Mouse (Mus musculus) intestine, embryonic 14.5 days (tissue): ENCODE data around the gene Myom3. TPM values are rescaled to one million over a fixed set of nuclear protein-coding genes. Genes with fewer than 3 reads are reported as not detected.
"Not testable (repeated sequence)": the region's sequence is repeated elsewhere in the genome, so short reads cannot be mapped to it uniquely, and the experiment has no call there.

ENCODE experiments used
- ATAC-seq: fragments of 200-750 bp; cut with Nextera tagmentation; replicated peaks from 2 replicates; pipeline ENCODE4 v1.8.0; 2017; ENCODE audit warnings: low read depth, moderate number of reproducible peaks, moderate TSS enrichment, moderate library complexity; ENCODE audit not compliant: low FRiP score, low TSS enrichment
- DNase-seq: peaks from one replicate; pipeline ENCODE4 v3.0.0-alpha.2; 2018; ENCODE audit warnings: low spot score
- H3K27ac ChIP-seq: fragments of 300-500 bp; sonication (generic); 2 replicates; pipeline ENCODE4 v1.5.1; 2014; ENCODE audit warnings: low read depth, mild to moderate bottlenecking, control low read depth
- H3K27me3 ChIP-seq: fragments of 300-500 bp; sonication (generic); replicated peaks from 2 replicates; pipeline ENCODE4 v1.6.1; 2014; ENCODE audit warnings: low read length, control low read depth; ENCODE audit not compliant: control insufficient read depth, insufficient read depth
- H3K36me3 ChIP-seq: fragments of 300-500 bp; sonication (generic); 2 replicates; pipeline ENCODE4 v1.6.1; 2014; ENCODE audit warnings: low read length, control low read depth; ENCODE audit not compliant: control insufficient read depth, insufficient read depth
- H3K4me1 ChIP-seq: fragments of 300-500 bp; sonication (generic); replicated peaks from 2 replicates; pipeline ENCODE4 v1.6.1; 2014; ENCODE audit warnings: low read length, control low read depth, mixed read lengths; ENCODE audit not compliant: control insufficient read depth, insufficient read depth
- H3K4me2 ChIP-seq: fragments of 300-500 bp; sonication (generic); 2 replicates; pipeline ENCODE4 v1.6.1; 2014; ENCODE audit warnings: low read length
- H3K4me3 ChIP-seq: fragments of 300-500 bp; sonication (generic); 2 replicates; pipeline ENCODE4 v1.5.1; 2014; ENCODE audit warnings: low read depth, low read length, control low read depth, mixed read lengths
- H3K9ac ChIP-seq: fragments of 300-500 bp; sonication (generic); 2 replicates; pipeline ENCODE4 v1.6.1; 2014; ENCODE audit warnings: mild to moderate bottlenecking, low read length
- H3K9me3 ChIP-seq: fragments of 300-500 bp; sonication (generic); 2 replicates; pipeline ENCODE4 v1.6.1; 2016; ENCODE audit warnings: low read length, control low read depth; ENCODE audit not compliant: control insufficient read depth
- WGBS: fragments of 180-500 bp; shearing (Covaris S2); extraction: QIAGEN DNeasy Blood & Tissue Kit; methylation state at CpG from one replicate; pipeline ENCODE4 v1.1.7; 2014; 5-methylcytosine and 5-hydroxymethylcytosine counted together
- polyA plus RNA-seq: library from polyadenylated mRNA; unstranded; fragments of >200 nt; fragmentation: Nextera tagmentation; extraction: Ambion mirVana; gene quantifications from 2 replicates; pipeline ENCODE4 v1.2.1, GENCODE M21; 2014

The Myom3 gene
- polyA plus RNA-seq = 0.51 and 0.65 TPM in 2 replicates

GRCm38 (mm10) chr4:135759356-135759976, at the start of gene Myom3:
Gene Myom3, plus strand, starts transcription at chr4:135759715.
- Histone ChIP-seq H3K36me3 (no peaks in the 10 kb centered on the region), H3K4me2 (no peak within 1 kb of the TSS), H3K9me3 (0 out of 2 replicates have a peak, but pooled peaks cover 2% of the 10 kb centered on the region), H3K27ac (no peak within 1 kb of the TSS), H3K4me1 (0 out of 2 replicates have a peak, but pooled peaks cover 2% of the 10 kb centered on the region), H3K27me3 (no peaks in the 10 kb centered on the region), H3K9ac (no peak within 1 kb of the TSS), H3K4me3 (no peak within 1 kb of the TSS)
- WGBS = 54% methylated on average over 10 of the region's 10 CpGs
- DNase-seq (no peak), ATAC-seq (no peak)

GRCm38 (mm10) chr4:135710392-135710791, 49.1 kb upstream of the Myom3 start:
- Histone ChIP-seq H3K36me3 (no peaks in the 10 kb centered on the region), H3K27me3 (no peaks in the 10 kb centered on the region), H3K9ac (no peak overlapping the region), H3K9me3 (no peaks in the 10 kb centered on the region), H3K27ac (no peak overlapping the region), H3K4me3 (no peak overlapping the region), H3K4me2 (no peak overlapping the region), H3K4me1 (no peaks in the 10 kb centered on the region)
- 71% methylated on average over 3 of the region's 3 CpGs for WGBS
- ATAC-seq (no peak), DNase-seq (no peak)

GRCm38 (mm10) chr4:135714776-135715175, 44.7 kb upstream of the Myom3 start:
- Histone ChIP-seq H3K4me1 (no peaks in the 10 kb centered on the region), H3K27me3 (no peaks in the 10 kb centered on the region), H3K36me3 (no peaks in the 10 kb centered on the region), H3K27ac (no peak overlapping the region), H3K9ac (no peak overlapping the region), H3K4me3 (no peak overlapping the region), H3K9me3 (no peaks in the 10 kb centered on the region), H3K4me2 (no peak overlapping the region)
- ATAC-seq = no peak
- WGBS = 80% methylated on average over 8 of the region's 8 CpGs
- DNase-seq = no peak

GRCm38 (mm10) chr4:135716438-135716837, 43.1 kb upstream of the Myom3 start:
- not testable (repeated sequence) for H3K27ac ChIP-seq, DNase-seq, H3K9me3 ChIP-seq, H3K4me2 ChIP-seq, H3K9ac ChIP-seq, H3K36me3 ChIP-seq, ATAC-seq, H3K4me3 ChIP-seq, H3K4me1 ChIP-seq, H3K27me3 ChIP-seq
- WGBS = 90% methylated on average over 11 of the region's 11 CpGs

GRCm38 (mm10) chr4:135722540-135723290, 36.8 kb upstream of the Myom3 start:
- Histone ChIP-seq H3K4me3 (no peak overlapping the region), H3K9ac (no peak overlapping the region), H3K4me2 (no peak overlapping the region), H3K36me3 (no peaks in the 10 kb centered on the region), H3K27ac (no peak overlapping the region), H3K4me1 (peaks cover 10% of the 10 kb centered on the region; the same call in 1 of the 2 replicates), H3K9me3 (no peaks in the 10 kb centered on the region), H3K27me3 (no peaks in the 10 kb centered on the region)
- ATAC-seq (no peak), DNase-seq (no peak)
- 75% methylated on average over 17 of the region's 17 CpGs for WGBS

GRCm38 (mm10) chr4:135726416-135726815, 33.1 kb upstream of the Myom3 start:
- H3K4me1 ChIP-seq = peaks cover 18% of the 10 kb centered on the region
- no peaks in the 10 kb centered on the region for H3K9me3 ChIP-seq
- WGBS = 64% methylated on average over 11 of the region's 11 CpGs
- 0 out of 2 replicates have a peak overlapping the region, but pooled peaks have one; percentile 23 for H3K27ac ChIP-seq
- DNase-seq = no peak
- H3K27me3 ChIP-seq = no peaks in the 10 kb centered on the region
- no peak overlapping the region for H3K4me2 ChIP-seq
- ATAC-seq = no peak
- H3K4me3 ChIP-seq = no peak overlapping the region
- no peaks in the 10 kb centered on the region for H3K36me3 ChIP-seq
- H3K9ac ChIP-seq = no peak overlapping the region

GRCm38 (mm10) chr4:135727817-135728216, 31.7 kb upstream of the Myom3 start, which contains the start of gene Il22ra1:
Gene Il22ra1, plus strand, starts transcription at chr4:135728172.
- Histone ChIP-seq H3K9me3 (no peaks in the 10 kb centered on the region), H3K4me1 (peaks cover 18% of the 10 kb centered on the region), H3K27ac (peak within 1 kb of the TSS; percentile 66), H3K4me3 (peak within 1 kb of the TSS; percentile 29), H3K9ac (peak within 1 kb of the TSS; percentile 14; the same call in 1 of the 2 replicates), H3K4me2 (peak within 1 kb of the TSS; percentile 32), H3K36me3 (no peaks in the 10 kb centered on the region), H3K27me3 (no peaks in the 10 kb centered on the region)
- 29% methylated on average over 14 of the region's 14 CpGs for WGBS
- DNase-seq (no peak), ATAC-seq (peak; percentile 83)

- no peaks in the 10 kb centered on the region for H3K27me3 ChIP-seq
- no peak for ATAC-seq
- H3K9me3 ChIP-seq = peaks cover 12% of the 10 kb centered on the region; the same call in 1 of the 2 replicates
- no peak overlapping the region for H3K9ac ChIP-seq
- no peak overlapping the region for H3K27ac ChIP-seq
- H3K4me2 ChIP-seq = peak overlapping the region; percentile 32
- H3K36me3 ChIP-seq = peaks cover 5% of the 10 kb centered on the region; the same call in 1 of the 2 replicates
- H3K4me3 ChIP-seq = no peak overlapping the region; the same call in 1 of the 2 replicates
- no peak for DNase-seq
- H3K4me1 ChIP-seq = peaks cover 18% of the 10 kb centered on the region
- 83% methylated on average over 9 of the region's 9 CpGs for WGBS
These were observed 29.3 kb upstream of the Myom3 start for GRCm38 (mm10) chr4:135730204-135730603.
